Mouse (Mus musculus): ENCODE data around the gene Panx2. TPM values are rescaled to one million over a fixed set of nuclear protein-coding genes. Genes with fewer than 3 reads are reported as not detected.

Gene Panx2
- 100 to 1,000 TPM; 106 to 111 TPM for total RNA-seq (2021)

DNA sequence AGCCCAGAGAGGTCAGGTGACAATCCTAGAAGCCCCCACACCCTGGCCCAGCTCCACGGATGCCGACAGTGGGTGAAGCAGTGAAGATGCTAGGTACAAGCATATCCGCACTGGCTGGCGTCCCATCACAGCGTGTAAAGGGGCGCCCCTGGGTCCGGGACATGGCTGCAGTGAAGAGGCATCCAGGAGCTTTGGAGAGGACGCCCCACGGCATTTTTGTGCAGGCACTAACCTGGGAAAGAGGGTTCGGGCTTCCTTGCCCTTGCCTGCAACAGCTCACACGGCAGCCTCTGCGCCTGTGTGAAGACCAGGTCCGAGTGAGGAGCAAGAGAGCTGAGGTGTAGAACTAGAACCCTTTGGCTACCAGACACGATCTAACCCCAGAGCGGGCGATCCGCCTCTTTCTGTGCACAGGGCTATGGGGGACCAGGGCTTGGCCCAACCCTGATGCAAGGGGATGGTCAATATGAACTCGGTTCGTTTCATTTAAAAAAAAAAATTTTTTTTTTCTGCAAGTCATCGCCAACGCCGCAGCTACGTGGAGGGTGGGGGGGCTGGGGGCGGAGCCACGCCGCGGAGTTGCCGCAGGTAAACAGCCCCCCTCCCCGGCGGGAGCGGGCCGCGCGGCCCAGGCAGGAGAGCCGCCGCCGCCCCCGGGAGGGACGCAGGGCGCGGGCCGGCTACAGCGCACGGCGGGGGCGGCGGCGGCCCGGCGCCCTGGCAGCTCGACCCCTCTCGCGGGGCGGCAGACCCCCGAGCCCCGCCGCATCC lies at the start of gene Panx2:
Gene Panx2, plus strand, starts transcription at position 574 of the 771 bp plus-strand sequence.
- intact Hi-C loops (cut with DNase I), result no loop called here
- peak; percentile 10 to 64 for DNase-seq (ENCODE audit: extremely low spot score in 1 of 2, low spot score in 2 of 2)

DNA sequence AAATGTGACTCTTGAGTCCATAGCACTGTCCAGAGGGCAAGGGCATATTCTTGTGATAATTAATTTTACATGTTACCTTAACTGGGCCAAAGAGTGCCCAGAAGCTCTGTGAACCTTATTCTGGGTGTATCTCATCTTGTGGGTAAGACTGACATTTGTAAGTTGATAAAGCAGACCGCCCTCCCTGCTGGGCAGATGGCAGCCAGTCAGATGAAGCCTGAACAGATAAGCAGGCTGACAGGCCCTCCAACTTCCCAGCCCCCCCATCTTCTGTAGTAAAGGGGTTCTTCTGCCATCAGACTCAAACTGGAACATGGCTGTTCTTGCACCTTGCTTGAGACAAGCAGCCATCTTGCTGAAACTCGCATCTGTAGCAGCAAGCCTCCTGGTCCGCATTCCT lies 42.8 kb upstream of the Panx2 start:
- no peak for DNase-seq (ENCODE audit: extremely low spot score in 1 of 2, low spot score in 2 of 2)
- intact Hi-C loops (cut with DNase I), result no loop called here

DNA sequence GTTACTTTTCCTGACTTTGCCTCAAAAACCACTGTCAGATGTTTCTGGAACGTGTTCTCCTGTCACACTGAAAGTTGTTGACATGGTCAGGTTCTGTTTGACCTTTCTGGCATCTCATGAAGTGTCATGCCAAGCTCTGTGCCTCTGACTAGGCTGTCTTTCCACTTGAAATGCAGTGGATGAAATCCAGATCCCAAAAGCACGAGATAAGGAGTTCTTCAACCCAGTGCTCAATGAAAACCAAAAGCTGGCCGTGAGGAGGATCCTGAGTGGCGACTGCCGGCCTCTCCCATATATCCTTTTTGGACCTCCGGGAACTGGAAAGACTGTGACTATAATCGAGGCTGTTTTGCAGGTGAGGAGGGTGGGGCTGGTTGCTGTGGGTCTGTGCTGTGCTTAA lies 39.4 kb upstream of the Panx2 start:
- intact Hi-C loops (cut with DNase I), result no loop called here
- DNase-seq (ENCODE audit: extremely low spot score in 1 of 2, low spot score in 2 of 2), result no peak

DNA sequence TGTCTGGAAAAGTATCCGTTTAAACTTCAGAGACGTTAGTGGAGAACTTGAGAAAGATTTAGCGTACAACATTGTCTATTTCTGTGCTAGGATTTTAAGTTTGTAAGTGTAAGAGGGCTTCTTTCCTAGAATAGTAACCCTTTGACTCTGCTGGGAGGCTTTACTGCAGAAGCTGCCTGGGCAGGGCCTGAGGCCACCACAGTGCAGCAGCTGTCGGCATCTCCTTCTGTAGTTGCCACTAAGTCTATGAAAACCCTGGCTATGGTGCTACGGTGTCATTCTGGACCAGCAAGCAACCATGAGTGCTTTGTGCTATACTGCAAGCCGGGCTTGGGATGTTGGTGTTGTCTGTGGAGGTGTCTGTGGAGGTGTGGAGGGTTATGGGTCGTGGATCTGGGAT lies 39.0 kb upstream of the Panx2 start:
- DNase-seq (ENCODE audit: extremely low spot score in 1 of 2, low spot score in 2 of 2), result no peak
- intact Hi-C loops (cut with DNase I), result no loop called here

GRCm38 (mm10) chr15:89044381-89044780 lies 15.2 kb upstream of the Panx2 start:
- intact Hi-C loops (cut with DNase I), result no loop called here
- DNase-seq (ENCODE audit: extremely low spot score in 1 of 2, low spot score in 2 of 2), result no peak

DNA sequence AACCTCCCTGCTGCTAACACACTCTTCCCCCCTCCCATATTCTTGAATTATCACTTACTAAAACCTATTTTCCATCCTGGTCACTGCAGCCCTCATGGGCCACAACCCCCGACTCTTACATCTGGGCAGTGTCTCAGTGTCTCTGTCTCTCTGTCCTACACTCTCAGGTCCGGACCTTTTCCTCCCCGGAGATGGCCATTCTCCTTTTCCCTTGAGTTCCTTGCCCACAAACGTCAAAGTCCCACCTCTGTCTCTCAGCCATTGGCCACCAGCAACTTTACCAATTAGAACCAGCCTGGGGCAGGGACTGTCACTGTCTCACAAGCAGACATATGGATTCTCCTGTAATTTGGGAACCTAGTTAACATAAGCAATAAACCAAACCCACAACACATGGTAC lies 13.2 kb upstream of the Panx2 start:
- no peak for DNase-seq (ENCODE audit: extremely low spot score in 1 of 2, low spot score in 2 of 2)
- intact Hi-C loops (cut with DNase I), result no loop called here

DNA sequence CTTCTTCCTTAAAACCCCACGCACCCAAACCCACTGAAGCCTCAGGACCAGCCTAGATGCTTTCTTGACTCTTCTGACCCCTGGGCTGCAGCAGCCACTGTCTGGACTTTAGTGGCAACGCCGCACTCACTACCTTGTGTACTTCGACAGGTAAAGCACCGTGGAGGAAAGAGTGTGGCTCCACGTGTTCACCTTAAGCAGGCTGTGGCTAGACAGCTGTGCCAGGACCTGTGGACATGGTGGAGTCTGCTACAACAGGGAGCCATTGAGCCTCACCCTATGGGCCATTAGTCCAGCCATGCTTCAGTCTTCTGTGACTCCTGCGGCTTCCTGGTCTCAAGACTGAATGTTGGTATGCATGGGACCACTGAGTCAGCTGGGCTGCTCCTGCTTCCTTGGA lies 4.9 kb upstream of the Panx2 start:
- no peak for DNase-seq (ENCODE audit: extremely low spot score in 1 of 2, low spot score in 2 of 2)
- intact Hi-C loops (cut with DNase I), result no loop called here

DNA sequence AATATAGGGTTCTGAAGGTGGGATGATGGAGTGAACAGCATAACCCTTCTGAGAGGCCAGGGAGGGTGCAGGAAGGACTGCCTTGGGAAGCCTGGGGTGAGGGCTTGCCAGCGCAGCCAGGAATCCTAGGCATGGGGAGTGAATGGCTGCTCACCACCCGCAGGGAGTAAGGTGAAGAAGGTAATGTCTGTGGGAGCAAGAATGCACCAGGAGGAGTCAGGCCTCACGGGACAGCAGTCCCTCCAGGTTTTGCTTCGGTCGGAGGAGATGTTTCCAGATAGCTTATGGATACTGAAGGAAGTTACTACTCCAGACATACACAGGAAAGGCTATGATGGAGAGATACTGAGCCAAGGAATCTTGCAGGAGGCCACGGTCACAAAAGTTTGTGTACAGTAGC lies 798 bp upstream of the Panx2 start:
- intact Hi-C loops (cut with DNase I), result no loop called here
- DNase-seq (ENCODE audit: extremely low spot score in 1 of 2, low spot score in 2 of 2), result peak; percentile 0 to 18

GRCm38 (mm10) chr15:89060032-89060681 lies 623 bp downstream of the Panx2 start:
- intact Hi-C loops (cut with DNase I), result no loop called here
- peak in 1 of 2 experiments; percentile 67 for DNase-seq (ENCODE audit: extremely low spot score in 1 of 2, low spot score in 2 of 2)

GRCm38 (mm10) chr15:89060811-89061460 lies 1.4 kb downstream of the Panx2 start:
- intact Hi-C loops (cut with DNase I), result no loop called here
- peak in 1 of 2 experiments; percentile 25 for DNase-seq (ENCODE audit: extremely low spot score in 1 of 2, low spot score in 2 of 2)

DNA sequence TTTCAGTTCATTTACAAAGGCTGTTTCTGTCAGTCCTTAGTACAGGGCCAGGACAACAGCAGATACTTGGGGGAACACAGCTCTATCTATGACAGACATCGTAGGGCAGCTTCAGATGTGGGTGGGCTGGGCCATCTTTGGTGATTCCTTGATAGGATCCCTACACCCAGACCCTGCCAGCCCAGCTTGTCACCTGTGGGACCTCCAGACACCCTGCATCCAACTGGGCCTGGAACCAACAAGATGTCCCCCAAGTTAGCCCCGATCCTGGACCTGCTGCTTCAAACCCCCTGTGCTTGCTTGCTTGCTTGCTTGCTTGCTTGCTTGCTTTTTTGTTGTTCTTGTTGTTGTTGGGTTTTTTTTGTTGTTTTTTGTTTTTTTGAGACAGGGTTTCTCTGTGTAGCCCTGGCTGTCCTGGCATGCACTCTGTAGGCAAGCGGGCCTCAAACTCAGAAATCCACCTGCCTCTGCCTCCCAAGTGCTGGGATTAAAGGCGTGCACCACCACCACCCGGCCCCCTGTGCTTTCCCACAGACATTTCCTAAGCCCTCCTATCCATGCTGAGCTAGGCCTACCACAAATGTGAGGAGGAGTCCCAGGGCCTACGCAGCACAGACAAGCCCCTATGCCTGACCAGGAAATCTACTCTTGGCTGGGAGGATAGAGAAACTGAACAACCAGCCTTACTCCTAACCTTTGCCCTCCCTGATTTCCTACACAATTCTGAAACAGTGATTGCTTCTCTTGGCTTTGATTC lies 2.4 kb downstream of the Panx2 start:
- DNase-seq (ENCODE audit: extremely low spot score in 1 of 2, low spot score in 2 of 2), result peak in 1 of 2 experiments; percentile 19
- intact Hi-C loops (cut with DNase I), result no loop called here

DNA sequence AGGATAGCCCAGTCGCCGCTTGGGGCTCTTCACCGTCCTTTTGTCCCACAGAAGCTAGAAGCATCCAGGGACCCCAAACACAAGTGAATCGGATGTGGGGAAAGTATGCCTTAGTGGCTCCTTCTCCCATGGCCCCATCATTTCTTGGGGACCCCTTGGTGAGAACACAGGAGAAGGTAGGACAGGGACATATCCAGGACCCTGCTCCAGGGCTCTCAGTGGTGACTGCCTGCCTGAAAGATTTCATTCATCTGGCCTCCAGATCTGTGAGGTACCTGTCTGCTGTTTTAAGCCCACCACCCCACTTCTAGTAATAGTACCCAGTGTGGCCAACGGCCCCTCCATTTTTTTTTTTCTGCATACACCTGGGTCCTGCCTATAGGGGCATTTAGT lies 3.0 kb downstream of the Panx2 start:
- intact Hi-C loops (cut with DNase I), result no loop called here

DNA sequence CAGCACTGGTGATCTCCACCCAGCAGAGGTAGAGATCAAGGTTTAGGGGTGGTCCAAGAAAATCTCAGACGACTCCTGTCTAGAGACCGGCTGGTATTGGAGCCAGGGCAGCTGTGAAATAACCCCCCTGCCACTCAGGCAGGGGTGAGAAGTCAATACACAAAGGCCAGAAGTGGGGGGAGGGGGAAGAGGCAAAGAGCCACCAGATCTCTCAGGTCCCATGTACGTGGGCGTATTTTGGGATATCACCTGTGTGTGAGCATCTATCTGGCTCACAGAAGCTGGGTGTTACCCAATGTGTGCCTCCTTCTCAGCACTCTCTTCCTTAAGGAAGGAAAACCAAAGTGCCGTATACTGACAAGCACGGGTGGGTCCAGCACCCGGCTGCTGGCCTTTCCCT lies 3.5 kb downstream of the Panx2 start:
- intact Hi-C loops (cut with DNase I), result no loop called here
- DNase-seq (ENCODE audit: extremely low spot score in 1 of 2, low spot score in 2 of 2), result peak in 1 of 2 experiments; percentile 22

More for the DNA sequence above, 3.0 kb downstream of the Panx2 start:
- no peak for DNase-seq (ENCODE audit: extremely low spot score in 1 of 2, low spot score in 2 of 2)

GRCm38 (mm10) chr15:89063536-89063935 lies 4.0 kb downstream of the Panx2 start:
- DNase-seq (ENCODE audit: extremely low spot score in 1 of 2, low spot score in 2 of 2), result peak in 1 of 2 experiments; percentile 19
- intact Hi-C loops (cut with DNase I), result no loop called here

DNA sequence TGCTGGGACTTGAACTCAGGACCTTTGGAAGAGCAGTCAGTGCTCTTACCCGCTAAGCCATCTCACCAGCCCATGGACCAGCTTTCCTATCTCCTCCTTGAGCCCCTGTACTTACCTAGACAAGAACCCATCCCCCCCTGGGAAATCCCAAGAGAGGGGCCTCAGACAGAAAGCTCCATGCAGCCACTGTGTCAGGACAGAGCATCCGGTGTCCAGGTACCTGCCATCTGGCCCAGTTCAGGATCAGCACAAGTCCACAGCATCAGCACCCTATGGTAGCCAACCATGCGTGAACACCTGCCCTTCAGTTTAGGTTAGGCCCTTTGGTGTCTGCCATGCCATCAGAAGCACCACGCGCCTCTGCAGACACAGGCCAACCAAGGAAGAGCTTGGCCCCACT lies 5.4 kb downstream of the Panx2 start:
- intact Hi-C loops (cut with DNase I), result no loop called here
- DNase-seq (ENCODE audit: extremely low spot score in 1 of 2, low spot score in 2 of 2), result peak in 1 of 2 experiments; percentile 17

- intact Hi-C loops (cut with DNase I), result no loop called here
- peak in 1 of 2 experiments; percentile 30 for DNase-seq (ENCODE audit: extremely low spot score in 1 of 2, low spot score in 2 of 2)
Measured at GRCm38 (mm10) chr15:89067609-89068008, 8.1 kb downstream of the Panx2 start.

GRCm38 (mm10) chr15:89068226-89068625 lies 8.7 kb downstream of the Panx2 start:
- peak in 1 of 2 experiments; percentile 36 for DNase-seq (ENCODE audit: extremely low spot score in 1 of 2, low spot score in 2 of 2)
- intact Hi-C loops (cut with DNase I), result no loop called here

DNA sequence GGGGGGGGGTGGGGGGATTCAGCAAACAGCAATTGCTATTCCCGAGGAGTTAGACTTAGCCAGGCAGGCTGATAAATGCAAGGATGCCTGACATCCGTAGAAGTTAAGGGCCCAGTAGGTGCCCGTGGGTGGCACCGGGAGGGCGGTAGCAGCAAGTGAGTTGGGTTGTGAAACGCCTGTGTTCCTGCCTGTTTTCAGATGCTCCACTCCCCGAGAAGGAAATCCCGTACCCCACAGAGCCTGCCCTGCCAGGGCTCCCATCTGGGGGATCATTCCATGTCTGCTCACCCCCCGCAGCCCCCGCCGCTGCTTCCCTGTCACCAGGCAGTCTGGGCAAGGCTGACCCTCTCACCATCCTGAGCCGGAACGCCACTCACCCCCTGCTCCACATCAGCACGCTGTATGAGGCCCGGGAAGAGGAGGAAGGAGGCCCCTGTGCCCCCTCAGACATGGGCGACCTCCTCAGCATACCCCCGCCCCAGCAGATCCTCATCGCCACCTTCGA lies 9.9 kb downstream of the Panx2 start:
- DNase-seq (ENCODE audit: extremely low spot score in 1 of 2, low spot score in 2 of 2), result peak in 1 of 2 experiments; percentile 27
- intact Hi-C loops (cut with DNase I), result no loop called here

DNA sequence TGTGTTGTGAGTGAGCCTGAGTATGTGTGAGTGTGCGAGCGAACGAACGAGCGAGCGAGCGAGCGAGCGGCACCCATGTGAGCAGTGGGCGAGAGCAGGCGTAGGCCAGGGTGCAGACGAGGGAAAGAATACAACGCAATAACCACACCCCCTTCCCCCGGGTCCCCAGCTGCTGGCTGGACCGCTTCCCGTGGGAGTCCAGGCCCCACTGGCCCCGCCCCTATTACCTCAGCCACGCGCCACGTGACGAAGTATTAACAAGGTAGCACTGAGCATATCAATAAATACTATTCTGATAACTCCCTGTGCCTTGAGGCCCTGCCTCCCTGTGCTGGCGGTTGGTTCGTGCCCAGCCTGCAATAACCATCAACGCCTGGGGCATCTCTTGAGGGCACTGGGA lies 11.1 kb downstream of the Panx2 start:
- DNase-seq (ENCODE audit: extremely low spot score in 1 of 2, low spot score in 2 of 2), result no peak
- intact Hi-C loops (cut with DNase I), result loop anchor here (5.0 kb wide), 1 partner anchor 73 kb away; no protein-coding TSS in a partner anchor
